Mouse (Mus musculus) brain, embryonic 18.5 days (tissue): ENCODE data around the gene Pigv.

Source experiments
- DNase-seq: peaks from one replicate; pipeline ENCODE4 v3.0.0-alpha.2; 2012; ENCODE audit warnings: low read depth, low spot score

Gene Pigv

GRCm38 (mm10) chr4:133645680-133646079 lies 26.8 kb downstream of the Pigv start:
- no peak for DNase-seq

DNA sequence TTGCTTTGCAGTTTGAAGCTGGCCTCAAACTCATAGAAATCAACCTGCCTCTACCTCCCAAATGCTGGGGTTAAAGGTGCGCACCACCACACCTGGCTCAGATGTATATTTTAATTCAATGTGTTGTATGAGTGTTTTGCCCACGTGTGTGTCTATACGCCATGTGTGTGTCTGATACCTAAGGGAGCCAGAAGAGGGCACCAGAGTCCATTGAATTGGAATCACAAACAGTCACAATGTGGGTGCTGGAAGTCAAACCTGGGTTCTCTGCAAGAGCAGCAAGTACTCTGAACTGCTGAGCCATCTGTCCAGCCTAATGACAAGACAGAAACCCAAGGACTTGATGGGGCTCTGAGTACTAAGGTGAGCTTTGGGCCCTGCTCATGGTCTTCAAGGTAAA lies 27.3 kb downstream of the Pigv start:
- DNase-seq = no peak

DNA sequence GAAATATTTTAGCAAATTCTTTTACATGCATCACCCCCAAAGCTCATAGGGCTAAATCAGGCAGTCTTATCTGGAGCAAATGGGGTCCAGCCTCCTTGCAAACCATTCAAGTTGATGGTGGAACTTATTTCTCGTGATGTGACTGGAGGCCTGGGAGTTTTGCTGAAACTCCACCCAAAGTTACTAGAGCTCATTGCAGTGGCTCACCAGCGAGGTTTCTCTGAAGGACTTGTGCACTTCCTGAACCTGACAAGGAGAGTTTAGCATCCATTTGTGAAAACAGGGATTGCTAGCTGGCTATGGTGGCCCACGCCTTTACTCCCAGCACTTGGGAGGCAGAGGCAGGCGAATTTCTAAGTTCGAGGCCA lies 38.4 kb downstream of the Pigv start:
- DNase-seq = no peak

DNA sequence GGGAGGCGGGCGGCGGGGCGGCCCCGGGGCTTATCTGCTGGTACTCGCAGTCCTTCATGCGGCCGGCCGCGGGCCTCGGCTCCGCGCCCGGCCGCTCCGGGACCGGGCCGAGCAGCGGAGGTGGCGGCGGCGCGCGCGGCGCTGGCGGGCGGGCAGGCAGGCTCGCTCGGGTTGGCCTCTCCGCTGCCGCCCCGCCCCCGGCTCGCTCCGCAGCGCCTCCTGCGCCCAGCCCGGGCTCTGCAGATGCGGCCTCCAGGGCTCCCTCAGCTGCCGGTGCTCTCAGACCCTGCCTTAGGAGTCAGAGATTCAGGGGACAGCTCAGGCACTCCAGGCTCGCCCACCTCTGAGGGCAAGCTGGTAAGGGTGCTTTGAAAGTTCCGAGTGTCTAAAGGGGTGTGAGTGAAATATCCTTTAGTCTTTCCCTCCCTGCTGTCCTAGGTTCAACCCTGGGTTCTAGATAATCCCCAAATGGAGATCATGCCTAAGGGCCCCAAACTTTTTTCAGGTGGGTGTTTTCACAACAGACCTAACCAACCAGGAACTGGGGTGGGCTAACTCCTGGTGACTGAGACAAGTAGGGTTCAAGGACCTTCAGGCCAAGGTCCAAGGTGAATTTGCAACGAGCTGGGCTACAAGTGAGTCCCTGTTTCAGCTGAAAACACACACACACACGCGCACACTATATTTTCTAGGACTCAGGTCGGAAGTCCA lies 39.0 kb downstream of the Pigv start:
- no peak for DNase-seq

GRCm38 (mm10) chr4:133632483-133633327 lies 39.7 kb downstream of the Pigv start:
- DNase-seq = no peak

GRCm38 (mm10) chr4:133631769-133632411 lies 40.6 kb downstream of the Pigv start:
- DNase-seq = no peak

GRCm38 (mm10) chr4:133631071-133631768 lies 41.2 kb downstream of the Pigv start:
- DNase-seq = no peak

DNA sequence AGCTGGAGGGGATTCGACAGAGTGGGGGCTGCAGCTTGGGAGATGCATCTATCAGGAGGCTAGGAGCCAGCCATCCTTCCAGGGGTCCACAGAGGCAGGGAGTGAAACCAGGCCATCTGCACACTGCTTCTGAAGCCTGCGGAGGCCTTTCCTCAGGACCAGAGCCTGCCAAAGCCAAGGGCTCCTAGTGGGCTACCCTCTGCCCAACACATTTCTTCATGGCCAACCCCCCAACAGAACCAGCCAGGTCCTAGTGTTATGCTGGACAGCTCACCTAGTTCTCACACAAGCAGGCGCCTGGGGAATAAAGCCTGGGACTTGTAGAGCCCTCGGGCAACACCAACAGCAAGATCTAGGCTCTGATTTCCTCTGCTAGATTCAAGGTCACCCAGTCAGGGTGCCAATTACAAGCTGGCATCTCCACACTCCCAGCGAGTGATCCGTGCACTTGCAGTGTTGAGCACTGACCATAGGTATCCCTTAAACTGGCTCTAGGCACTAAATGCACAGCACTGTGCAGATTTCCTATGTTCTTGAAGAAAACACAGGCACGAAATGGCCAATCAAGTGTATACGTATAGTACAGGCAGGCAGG lies 42.0 kb downstream of the Pigv start:
- DNase-seq = no peak

- no peak for DNase-seq
These were observed 43.3 kb downstream of the Pigv start for GRCm38 (mm10) chr4:133629191-133629590.

- DNase-seq = no peak
These were observed 43.9 kb downstream of the Pigv start for GRCm38 (mm10) chr4:133628517-133628916.

DNA sequence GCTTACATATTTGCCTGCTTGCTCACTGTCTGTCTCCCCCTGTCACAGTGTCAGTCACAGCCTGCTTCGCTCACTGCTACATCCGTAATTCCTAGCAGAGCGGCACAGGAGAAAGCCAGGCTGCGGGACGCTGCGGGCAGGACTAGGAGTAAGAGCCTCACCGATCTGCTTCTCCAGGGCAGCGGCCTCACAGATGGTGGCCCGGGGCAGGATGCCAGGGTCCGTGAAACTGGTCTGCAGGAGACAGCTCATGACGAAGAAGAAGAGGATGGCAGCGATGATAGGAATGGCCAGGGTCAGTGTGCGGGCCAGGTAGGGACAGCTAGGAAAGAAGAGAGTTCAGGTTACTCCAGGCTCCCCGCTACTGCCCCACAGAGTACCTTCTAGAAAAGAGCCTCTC lies 45.4 kb downstream of the Pigv start:
- DNase-seq = no peak

DNA sequence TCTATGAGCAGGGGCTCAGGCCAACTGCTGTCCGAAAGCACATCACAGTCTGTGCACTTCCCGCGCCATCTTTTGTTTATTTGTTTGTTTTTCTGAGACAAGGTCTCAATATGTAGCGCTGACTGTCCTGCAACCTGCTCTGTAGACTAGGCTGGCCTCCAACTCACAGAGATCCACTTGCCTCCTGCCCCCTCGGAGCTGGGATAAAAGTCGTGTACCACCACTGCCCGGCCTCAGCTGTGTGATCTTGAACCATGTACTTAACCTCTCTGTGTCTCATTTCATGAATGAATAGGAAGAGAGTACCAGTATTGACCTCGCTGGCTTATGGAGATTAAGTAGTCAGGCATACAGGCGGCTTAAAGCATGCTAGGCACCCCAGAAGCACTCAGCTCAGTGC lies 45.8 kb downstream of the Pigv start:
- no peak for DNase-seq

GRCm38 (mm10) chr4:133626221-133626620 lies 46.2 kb downstream of the Pigv start:
- no peak for DNase-seq

DNA sequence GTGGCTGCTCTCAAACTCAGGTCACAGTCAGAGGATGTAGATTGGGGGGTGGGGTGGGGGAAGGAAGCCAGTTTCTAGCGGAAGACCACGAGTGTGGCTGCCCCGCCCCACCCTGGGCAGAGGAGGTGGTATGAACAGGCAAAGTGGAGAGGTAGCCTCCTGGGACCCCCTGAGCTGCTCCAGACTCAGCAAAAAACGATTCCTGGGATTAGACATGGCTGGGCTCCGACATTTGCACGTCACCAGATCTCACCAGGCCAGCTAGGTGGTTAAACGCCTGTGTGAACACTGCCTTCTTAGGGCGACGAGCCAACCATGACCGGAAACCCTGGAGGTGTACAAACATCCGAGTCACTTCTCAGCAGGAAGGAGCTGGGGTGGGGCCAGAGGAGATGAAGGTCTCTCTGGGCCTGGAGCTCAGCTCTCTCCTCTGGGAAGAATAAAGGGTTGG lies 46.8 kb downstream of the Pigv start:
- no peak for DNase-seq

- DNase-seq = no peak
These were observed 47.6 kb downstream of the Pigv start for GRCm38 (mm10) chr4:133624830-133625229.

DNA sequence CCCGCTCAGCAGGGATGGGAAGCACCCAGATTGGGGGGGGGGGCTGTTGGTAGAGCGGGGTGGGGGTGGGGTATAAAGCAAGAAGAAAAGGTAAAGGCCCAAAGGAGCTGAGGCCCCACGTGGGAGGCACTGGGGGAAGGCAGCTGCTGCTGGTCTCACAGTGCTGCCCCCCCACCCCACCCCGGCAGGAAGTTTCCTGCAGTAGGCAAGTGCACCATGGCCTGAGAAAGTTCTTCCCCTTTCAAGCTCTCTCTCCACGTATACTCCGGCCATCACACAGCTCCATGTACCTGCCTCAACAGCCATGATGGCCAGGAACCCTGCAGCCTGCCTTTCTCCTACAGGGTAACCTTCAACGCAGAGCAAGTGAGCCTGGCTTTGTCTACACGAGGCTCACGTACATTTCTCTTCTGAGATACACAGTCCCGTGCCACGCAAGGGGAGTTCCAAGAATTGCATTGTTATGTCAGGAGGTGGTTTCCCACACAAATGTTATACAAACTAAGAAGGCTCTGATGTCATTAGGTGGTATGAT lies 50.2 kb downstream of the Pigv start:
- no peak for DNase-seq

GRCm38 (mm10) chr4:133620668-133621067 lies 51.8 kb downstream of the Pigv start:
- no peak for DNase-seq

DNA sequence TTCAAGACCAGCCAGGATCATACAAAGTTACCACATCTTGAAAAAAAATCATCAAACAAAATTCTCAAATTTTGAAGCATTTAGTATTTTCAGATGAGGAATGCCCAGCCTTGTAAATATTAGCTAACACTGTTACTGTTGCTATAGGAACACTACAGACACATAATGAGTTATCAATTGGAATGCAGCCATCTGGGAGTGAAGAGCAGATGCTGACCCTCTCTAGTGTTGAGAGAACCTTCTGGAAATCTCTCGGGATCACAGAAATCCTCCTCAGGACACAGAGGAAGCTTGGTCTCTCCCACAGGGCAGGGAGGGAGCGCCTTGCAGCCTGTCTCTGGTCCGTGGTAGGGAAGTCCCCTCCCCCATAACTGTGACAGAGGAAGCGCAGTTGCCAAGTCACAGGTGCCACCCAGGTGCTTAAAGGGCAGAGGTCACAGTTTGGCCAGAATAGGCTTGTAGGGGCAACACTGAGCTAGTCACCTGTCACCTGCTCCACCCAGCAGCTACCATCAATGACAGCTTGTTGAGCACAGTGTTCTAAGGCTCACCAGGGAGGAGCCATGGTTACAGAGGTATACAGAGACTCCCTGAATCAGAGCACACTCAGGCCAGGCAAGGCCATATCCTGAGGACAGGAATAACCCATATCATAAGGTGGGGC lies 52.8 kb downstream of the Pigv start:
- DNase-seq = no peak

DNA sequence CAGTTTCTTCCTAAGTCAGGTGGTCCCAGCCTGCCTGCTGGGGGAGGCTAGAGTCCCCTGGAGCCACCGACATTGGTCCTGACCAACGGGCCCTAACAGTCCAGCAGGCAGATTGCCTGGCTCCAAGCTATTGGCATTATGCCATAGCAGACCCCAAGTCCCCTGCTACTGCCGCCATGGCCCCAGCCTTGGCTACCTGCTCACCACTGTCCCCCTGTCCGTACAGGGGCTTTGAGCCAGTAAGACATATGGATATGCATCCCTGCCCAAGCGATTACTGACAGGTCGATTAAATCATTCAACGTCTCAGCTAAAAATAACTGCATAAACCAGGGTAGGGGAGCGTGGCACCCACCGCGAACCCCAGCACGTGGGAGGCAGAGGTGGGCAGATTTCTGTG lies 54.5 kb downstream of the Pigv start:
- DNase-seq = no peak

DNA sequence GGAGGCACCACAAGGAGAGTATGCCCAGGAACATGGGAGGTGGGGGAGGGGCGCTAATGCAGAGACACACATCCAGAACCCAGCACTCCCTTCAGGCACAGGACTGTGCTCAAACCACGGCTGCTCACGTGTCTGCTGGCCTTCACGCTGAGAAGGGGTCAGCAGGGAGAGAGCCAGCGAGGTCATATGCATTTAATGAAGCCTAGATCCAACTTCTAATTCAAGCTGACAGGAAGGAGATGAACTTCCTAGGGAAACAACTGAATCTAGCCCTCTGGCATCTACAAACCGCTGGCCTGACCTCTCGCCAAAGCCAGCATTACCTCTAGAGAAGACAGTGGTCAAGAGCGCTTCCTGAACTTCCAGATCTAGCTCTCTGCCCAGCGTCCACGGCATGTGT lies 57.0 kb downstream of the Pigv start:
- no peak for DNase-seq

GRCm38 (mm10) chr4:133614274-133614761 lies 58.1 kb downstream of the Pigv start:
- no peak for DNase-seq
